Mouse (Mus musculus): ENCODE measurements around the gene Olfml2b. TPM values are rescaled to one million over a fixed set of nuclear protein-coding genes. Genes with fewer than 3 reads are reported as not detected.

The Olfml2b gene
- total RNA-seq (2021), result 9.0 and 10.1 TPM in 2 replicates
- long read RNA-seq, experiment 1, transcript Olfml2b-201 (8 exons, 3,095 nt), result major isoform, 9 of 13 reads
- long read RNA-seq, experiment 1, partial matches to known transcripts, result 3 of 13 reads
- long read RNA-seq, experiment 1, other reads (novel, unspliced or antisense), result 1 of 13 reads
- long read RNA-seq, experiment 2, partial matches to known transcripts, result 4 of 9 reads
- long read RNA-seq, experiment 2, other reads (novel, unspliced or antisense), result 1 of 9 reads

DNA sequence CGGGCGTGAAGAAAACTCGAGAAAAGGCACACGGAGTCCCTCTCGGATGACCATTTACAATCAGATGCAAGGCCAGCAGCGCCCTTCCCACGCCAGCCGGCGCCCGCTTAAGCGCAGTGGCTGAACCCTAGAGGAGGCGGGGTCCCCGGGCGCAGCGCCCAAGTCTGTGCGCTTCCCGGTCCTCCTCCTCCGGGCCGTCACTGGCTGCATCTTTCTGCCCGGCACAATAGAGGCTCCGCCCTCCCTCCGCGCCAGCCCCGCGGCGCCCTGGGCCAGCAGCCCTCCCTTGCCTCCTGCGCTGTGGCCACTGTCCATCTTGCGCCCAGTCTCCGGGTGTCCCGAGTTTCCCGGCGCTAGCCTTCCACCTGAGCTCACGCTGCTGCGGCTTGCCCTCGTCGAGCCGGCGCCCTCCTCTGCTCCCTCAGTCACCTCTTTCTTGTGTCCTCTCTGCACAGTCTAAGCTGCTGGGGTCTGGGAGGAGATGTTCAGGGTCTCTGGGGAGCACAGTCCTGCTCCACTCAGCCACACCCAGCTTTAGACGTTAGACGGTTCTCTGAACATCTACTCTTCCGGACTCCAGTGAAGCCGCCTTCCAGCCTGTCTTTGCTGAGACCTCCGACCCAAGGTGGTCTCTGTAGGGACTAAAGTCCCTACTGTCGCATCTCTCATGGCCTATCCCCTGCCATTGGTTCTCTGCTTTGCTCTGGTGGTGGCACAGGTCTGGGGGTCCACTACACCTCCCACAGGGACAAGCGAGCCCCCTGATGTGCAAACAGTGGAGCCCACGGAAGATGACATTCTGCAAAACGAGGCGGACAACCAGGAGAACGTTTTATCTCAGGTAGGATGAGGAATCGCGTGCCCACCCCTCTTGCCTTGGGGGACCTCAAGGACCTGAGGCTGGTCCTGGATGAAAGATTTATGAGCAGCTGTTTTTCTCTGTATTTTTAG is at the start of gene Olfml2b:
Gene Olfml2b, plus strand, starts transcription at position 278 of the 951 bp plus-strand sequence.
- peak; percentile 94 for DNase-seq

DNA sequence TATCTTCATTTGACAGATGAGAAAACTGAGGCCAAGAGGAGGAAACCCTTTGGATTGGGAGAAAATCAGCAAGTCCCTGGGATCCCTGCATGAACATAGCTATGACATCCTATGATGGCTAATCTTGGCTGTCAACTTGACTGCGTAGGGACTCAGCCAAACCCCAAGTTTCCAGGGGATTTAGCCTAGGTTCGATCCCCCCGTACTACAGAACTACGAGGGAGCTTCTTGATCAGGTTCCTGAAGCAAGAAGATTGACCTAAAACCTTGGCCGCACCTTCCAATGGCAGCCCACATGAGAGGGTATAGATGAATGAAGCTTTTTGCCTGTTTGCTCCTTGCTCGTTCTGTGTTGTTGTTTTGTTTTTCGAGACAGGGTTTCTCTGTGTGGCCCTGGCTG is 49.8 kb upstream of the Olfml2b start:
- no peak for DNase-seq

DNA sequence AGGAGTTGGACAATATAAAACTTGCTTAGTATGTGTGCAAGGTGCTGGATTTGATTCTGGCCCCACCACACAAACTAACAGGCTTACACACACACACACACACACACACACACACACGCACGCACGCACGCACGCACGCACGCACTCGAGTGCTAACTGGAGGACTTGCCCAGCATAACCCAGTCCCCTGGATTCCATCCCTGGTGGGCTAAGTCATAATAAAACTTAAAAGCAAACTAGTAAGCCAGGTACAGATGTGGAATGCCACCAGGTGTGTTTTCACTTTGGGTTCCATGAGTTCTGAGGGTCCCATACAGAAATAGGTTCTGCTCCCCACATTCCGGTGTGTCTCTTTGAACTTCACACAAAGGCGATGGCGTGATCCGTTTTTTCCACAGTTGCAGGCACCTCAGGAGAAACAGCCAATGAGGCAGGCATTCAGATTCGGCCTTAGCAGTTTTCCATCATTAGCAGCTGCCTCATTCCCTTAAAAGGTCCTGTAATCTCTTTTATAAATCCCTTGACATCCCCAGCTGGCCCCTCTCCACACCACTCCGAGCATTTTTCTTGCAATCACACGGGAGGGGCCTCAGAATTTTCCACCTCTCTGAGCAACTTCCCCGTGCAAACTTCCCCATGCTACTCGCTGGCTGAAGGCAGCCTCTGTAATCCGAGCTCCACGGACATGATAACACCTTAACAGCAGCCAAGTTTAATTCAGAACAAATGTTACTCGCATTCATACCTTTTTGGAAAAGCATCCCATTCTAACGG is 38.9 kb upstream of the Olfml2b start:
- no peak for DNase-seq

GRCm38 (mm10) chr1:170607231-170607917 is 37.0 kb upstream of the Olfml2b start:
- no peak for DNase-seq

DNA sequence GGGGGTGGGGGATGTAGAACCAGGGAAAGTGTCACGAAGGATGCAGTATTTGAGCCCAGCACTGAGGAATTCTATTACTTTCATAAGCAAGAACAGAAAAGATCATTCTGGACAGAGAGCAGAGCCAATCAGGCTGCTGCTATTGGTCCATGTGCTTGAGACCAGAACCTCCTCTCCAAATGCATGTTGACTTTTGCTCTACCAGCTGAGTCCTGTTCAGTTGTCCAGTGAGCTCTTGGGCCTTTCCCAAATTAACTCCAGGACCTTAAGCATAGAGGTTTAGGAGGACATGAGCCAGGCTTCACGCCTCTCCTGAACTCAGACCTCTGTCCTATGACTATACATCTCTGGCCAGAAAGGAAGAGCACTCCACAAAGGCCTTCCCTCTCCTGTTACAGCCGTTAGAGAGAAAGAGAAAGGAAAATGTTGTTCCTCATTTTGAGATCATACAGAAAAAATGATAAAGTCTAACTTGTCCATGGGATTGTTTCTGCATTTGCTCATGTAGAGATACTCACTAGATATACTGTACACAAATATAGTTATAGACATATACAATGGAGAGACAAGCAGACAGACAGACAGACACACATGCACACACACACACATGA is 35.8 kb upstream of the Olfml2b start:
- DNase-seq, result no peak

DNA sequence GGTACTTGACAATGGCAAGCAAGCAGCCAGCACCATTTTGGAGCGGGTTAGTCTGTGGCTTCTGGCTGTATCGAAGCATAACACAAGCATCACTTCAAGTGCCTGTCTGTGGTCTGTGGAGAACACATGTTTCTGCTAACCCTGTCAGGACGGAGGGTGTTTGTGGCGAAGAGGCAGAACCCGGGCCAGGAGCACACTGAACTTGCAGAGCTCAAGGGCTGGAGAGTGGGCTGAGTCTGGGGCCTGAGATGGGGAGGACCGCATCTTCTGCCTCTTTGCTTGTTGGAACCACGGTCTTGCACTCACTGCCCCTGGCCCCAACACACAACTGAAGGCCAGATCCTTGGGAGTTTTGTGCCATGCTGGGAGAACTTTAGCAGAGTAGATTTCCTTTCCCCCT is 34.5 kb upstream of the Olfml2b start:
- DNase-seq, result no peak

DNA sequence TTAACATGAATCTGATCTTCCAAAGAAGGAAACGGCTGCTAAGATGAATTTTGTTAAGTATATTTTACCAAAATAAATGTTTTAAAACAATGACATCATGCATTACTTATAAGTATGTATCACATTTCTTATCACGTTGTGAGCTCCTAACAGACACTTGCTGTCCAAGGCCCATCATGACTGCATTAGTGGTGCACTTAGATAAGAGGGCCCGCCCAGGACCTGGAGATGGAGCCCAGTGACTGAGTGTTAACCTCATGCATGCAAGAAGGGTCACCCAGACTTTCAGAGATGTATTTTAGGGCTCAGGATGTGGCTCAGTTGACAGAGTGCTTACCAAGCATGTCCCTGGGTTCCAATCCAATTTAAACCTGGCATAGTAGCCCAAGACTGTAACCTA is 34.0 kb upstream of the Olfml2b start:
- DNase-seq, result no peak

- no peak for DNase-seq
Observed at GRCm38 (mm10) chr1:170610695-170611094, 33.6 kb upstream of the Olfml2b start.

DNA sequence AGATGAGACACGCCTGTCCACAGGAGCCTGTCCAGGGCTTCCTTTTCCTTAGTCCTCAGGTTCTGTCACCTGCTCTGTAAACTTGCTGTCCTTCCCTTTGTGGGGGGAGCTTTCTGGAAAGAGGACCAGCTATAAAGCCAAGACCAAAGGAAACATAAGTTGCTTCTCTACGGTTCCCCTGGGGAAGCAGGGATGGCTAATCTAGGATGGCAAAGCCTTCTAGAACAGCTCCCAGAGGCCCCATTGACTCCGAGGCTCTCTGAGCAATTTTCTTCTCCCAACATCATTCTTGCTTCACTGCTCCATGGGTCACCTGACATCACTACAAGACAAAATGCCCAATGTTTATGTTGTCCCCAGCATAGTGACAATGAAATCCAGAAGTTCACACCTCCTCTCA is 32.7 kb upstream of the Olfml2b start:
- DNase-seq, result no peak

GRCm38 (mm10) chr1:170612968-170613872 is 31.1 kb upstream of the Olfml2b start:
- DNase-seq, result peak; percentile 81

- DNase-seq, result no peak
Observed at GRCm38 (mm10) chr1:170619686-170620374, 24.5 kb upstream of the Olfml2b start.

DNA sequence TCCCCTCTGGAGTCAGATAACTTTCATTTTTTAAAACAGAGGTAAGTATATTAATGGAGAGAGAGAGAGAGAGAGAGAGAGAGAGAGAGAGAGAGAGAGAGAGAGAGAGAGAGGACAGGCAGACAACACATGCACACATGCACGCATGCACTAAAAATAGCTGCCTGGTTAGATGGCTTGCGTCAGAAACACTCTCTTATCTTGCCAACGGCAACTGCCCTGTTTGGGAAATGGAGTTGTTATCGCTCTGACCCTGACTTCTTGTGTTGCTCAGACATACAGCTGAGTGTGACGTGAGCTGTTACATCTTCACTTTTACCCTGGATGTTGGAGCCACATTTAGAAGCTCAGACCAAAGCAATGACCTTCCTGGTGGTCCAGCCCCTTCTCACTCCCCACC is 21.4 kb upstream of the Olfml2b start:
- peak; percentile 53 for DNase-seq

GRCm38 (mm10) chr1:170623432-170623831 is 20.9 kb upstream of the Olfml2b start:
- DNase-seq, result no peak

GRCm38 (mm10) chr1:170630489-170630888 is 13.8 kb upstream of the Olfml2b start:
- no peak for DNase-seq

DNA sequence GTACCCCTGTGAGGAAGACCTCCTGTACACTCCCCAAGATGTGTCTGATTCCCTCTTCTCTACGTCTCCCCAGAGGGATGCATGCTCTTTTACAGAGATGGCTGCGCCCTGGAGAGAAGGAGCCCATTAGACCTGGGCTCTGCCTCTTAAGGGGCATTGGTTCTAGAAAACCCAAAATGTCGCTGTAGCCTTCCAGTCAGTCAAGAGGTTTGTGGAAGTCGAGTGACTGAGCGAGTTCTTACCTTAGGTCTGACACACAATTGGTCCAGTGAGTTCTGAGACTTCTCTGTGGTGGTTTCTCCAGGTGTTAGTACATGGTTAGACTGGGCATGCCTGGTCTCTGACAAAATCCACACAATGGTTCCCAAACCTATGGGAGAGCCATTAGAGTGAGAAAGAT is 12.8 kb upstream of the Olfml2b start:
- DNase-seq, result no peak

GRCm38 (mm10) chr1:170632385-170632784 is 11.9 kb upstream of the Olfml2b start:
- DNase-seq, result peak; percentile 89

GRCm38 (mm10) chr1:170632856-170633255 is 11.5 kb upstream of the Olfml2b start:
- DNase-seq, result no peak

DNA sequence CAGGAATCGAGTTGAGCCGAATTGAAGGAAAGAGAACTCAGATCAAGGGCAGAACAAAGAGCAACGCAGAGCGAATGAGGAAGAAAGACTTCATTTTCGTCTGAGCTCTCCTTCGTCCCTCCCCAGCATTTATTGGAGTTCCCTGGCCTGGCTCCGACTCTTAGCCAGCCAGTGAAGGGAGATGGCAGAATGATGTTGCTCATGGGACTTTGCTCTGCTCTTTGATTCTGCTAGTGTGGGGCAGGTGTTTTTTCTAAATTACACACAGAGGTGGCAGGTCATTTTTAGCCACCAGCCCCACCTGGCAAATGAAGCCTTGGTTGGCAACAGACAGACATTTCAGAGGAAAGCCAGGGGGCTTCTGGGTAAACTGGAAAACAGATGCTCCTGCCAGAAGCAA is 5.4 kb upstream of the Olfml2b start:
- no peak for DNase-seq

DNA sequence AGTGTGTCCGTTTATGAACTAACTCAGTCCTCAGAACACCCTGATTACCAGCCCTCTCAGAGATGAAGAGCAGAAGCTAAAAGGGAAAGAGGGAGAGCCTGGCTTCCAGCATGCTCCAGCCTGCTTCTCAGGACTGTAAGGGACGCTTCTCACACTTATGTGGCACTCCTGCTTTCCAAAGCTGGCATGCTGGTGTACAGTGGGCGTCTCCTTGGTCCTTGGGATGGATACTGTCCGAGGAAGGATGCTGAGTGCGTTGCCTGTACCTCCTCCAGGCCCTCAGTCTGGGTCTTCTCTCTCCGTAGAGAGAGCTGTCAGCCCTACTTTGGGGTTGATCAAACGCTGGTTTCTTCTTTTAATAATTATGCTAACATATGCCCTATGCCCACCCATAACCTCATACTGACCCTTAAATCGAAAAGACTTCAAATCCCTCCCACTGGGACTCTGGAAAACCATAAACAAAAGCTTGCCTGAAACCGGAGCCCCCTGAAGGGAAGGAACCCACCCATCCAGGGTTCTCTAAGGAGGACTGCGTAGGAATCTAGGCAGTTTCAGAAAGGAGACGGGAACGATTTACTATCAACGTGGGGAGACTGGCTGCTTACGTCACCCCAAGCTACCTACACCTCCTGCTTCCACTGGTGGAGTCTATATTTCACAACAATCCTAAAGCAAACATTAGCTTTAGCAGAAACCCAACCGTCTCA is 1.7 kb downstream of the Olfml2b start:
- DNase-seq, result no peak

Measured in adrenal gland, postnatal 14 days (tissue).